Mouse (Mus musculus) spleen, postnatal 36 days (tissue): ENCODE data around the gene Ablim1.
A peak's percentile ranks its signal among the peaks of the same experiment; 100 is the strongest.

Experiments
- DNase-seq, 2 experiments: peaks; one replicate each; pipeline ENCODE4 v3.0.0; 2022; ENCODE audit warnings: low spot score in 2 of 2, mixed read lengths in 1 of 2

Ablim1 gene

GRCm38 (mm10) chr19:57188553-57188952 lies 126.2 kb downstream of the Ablim1 start:
- no peak for DNase-seq

GRCm38 (mm10) chr19:57185021-57185420 lies 129.7 kb downstream of the Ablim1 start:
- DNase-seq, result no peak

- DNase-seq, result no peak
Observed at GRCm38 (mm10) chr19:57182938-57183720, 131.6 kb downstream of the Ablim1 start.

GRCm38 (mm10) chr19:57181852-57182528 lies 132.7 kb downstream of the Ablim1 start:
- DNase-seq, result no peak

- no peak for DNase-seq
Observed at GRCm38 (mm10) chr19:57181317-57181716, 133.4 kb downstream of the Ablim1 start.

GRCm38 (mm10) chr19:57180908-57181307 lies 133.8 kb downstream of the Ablim1 start:
- no peak for DNase-seq

- DNase-seq, result no peak
Observed at GRCm38 (mm10) chr19:57180333-57180732, 134.4 kb downstream of the Ablim1 start.

- DNase-seq, result no peak
Observed at GRCm38 (mm10) chr19:57179269-57179668, 135.4 kb downstream of the Ablim1 start.

GRCm38 (mm10) chr19:57177334-57177733 lies 137.4 kb downstream of the Ablim1 start:
- no peak for DNase-seq

GRCm38 (mm10) chr19:57175077-57175476 lies 139.6 kb downstream of the Ablim1 start:
- DNase-seq, result no peak

- no peak for DNase-seq
Observed at GRCm38 (mm10) chr19:57174541-57174940, 140.2 kb downstream of the Ablim1 start.

GRCm38 (mm10) chr19:57174045-57174444 lies 140.7 kb downstream of the Ablim1 start:
- no peak for DNase-seq

- no peak for DNase-seq
Observed at GRCm38 (mm10) chr19:57172321-57172720, 142.4 kb downstream of the Ablim1 start.

GRCm38 (mm10) chr19:57170880-57171279 lies 143.8 kb downstream of the Ablim1 start:
- DNase-seq, result no peak

GRCm38 (mm10) chr19:57169485-57169884 lies 145.2 kb downstream of the Ablim1 start:
- DNase-seq, result no peak

- DNase-seq, result no peak
Observed at GRCm38 (mm10) chr19:57167721-57168120, 147.0 kb downstream of the Ablim1 start.

- no peak for DNase-seq
Observed at GRCm38 (mm10) chr19:57164882-57165281, 149.8 kb downstream of the Ablim1 start.

- DNase-seq, result no peak
Observed at GRCm38 (mm10) chr19:57163315-57163714, 151.4 kb downstream of the Ablim1 start.

- DNase-seq, result no peak
Observed at GRCm38 (mm10) chr19:57161978-57162727, 152.6 kb downstream of the Ablim1 start.

GRCm38 (mm10) chr19:57161010-57161660 lies 153.6 kb downstream of the Ablim1 start:
- peak; percentile 41 to 63 for DNase-seq

GRCm38 (mm10) chr19:57157731-57158343 lies 156.9 kb downstream of the Ablim1 start:
- no peak for DNase-seq
